Mouse (Mus musculus): ENCODE data around the gene Prl3d3.
"Not testable (repeated sequence)": the region's sequence is repeated elsewhere in the genome, so short reads cannot be mapped to it uniquely, and the experiment has no call there.

Gene Prl3d3

GRCm38 (mm10) chr13:27156490-27156889, at the start of gene Prl3d3:
Prl3d3 (plus strand) TSS chr13:27156790.
- DNase-seq = not testable (repeated sequence)

- not testable (repeated sequence) for DNase-seq
Observed at GRCm38 (mm10) chr13:27121398-27121797, 35.2 kb upstream of the Prl3d3 start, which contains the start of gene Prl3d2. Prl3d2 (plus strand) TSS chr13:27121698.

- no peak for DNase-seq
Observed at GRCm38 (mm10) chr13:27148264-27148663, 8.3 kb upstream of the Prl3d3 start.

DNA sequence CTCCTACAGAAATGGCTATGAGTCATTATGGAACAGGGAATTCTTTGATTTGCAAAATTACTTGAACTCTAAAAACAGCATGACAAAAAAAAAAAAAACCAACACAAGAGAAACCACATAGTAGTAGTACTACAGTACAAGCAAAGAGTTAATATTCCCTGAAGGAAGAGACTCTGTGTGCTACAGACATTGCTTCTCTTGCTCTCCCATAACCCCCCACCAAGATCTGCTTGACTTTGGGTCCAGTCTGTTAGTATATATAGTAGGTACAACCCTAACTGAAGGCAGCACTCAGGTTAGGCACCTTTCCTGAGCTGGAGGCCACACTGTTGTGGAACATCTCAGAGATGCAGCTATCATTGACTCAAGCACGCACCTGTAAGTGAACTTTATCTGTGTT, 39.8 kb downstream of the Prl3d3 start, which contains the start of gene Prl3c1:
TSS of gene Prl3c1 (plus strand) at position 301 of the 400 bp plus-strand sequence.
- no peak for DNase-seq

Measured in cerebellum, adult 9-11 months (tissue).